Comparison of ENCODE assay signal across 17 mouse cellular contexts in genomic region chr2:35655996-35656395, GRCm38 (mm10).
DNase-seq lines count a peak whose midpoint lies in the region; ATAC-seq and TF ChIP-seq lines count a peak whose summit lies in the region.
"Had no signal": no experiment of that assay in that cellular context is flagged by ENCODE, and none has a peak within 500 bp of the region (broad histone marks: within the 10 kb centered on the region; RNA-seq: fewer than 3 reads in every experiment).

No protein-coding gene starts in this region.

- H3K9me3 ChIP-seq in heart, embryonic 10.5 days, result no peaks in the 10 kb centered on the region
- no peaks in the 10 kb centered on the region for H3K9me3 ChIP-seq in lung, embryonic 16.5 days (ENCODE audit: control insufficient read depth, low read length)
- H3K9me3 ChIP-seq in limb, embryonic 11.5 days (ENCODE audit: control insufficient read depth, low read length), result no peaks in the 10 kb centered on the region
- H3K9me3 ChIP-seq in liver, embryonic 11.5 days (ENCODE audit: control insufficient read depth, low read length), result no peaks in the 10 kb centered on the region
- H3K9me3 ChIP-seq: embryonic facial prominence, embryonic 15.5 days; intestine, embryonic 15.5 days; limb, embryonic 15.5 days; midbrain, embryonic 15.5 days; stomach, embryonic 15.5 days had no signal

- H3K4me3 ChIP-seq in heart, embryonic 10.5 days, result no peak overlapping the region
- no peak overlapping the region for H3K4me3 ChIP-seq in heart, adult 2 months
- no peak overlapping the region for H3K4me3 ChIP-seq in lung, embryonic 16.5 days (ENCODE audit: low read length)
- no peak overlapping the region for H3K4me3 ChIP-seq in limb, embryonic 11.5 days (ENCODE audit: low read depth, low read length)
- no peak overlapping the region for H3K4me3 ChIP-seq in liver, embryonic 11.5 days (ENCODE audit: low read depth, low read length)
- H3K4me3 ChIP-seq: embryonic facial prominence, embryonic 15.5 days; intestine, embryonic 15.5 days; limb, embryonic 15.5 days; midbrain, embryonic 15.5 days; stomach, embryonic 15.5 days had no signal

- DNase-seq in adrenal gland, adult (ENCODE audit: inconsistent age in 2 of 2, low spot score in 1 of 2), result peak; percentile 46 to 85
- DNase-seq in adrenal gland, postnatal 4 days (ENCODE audit: low spot score in 2 of 2), result no peak
- no peak for DNase-seq in heart, embryonic 10.5 days (ENCODE audit: low spot score)
- no peak for DNase-seq in heart, adult 2 months
- no peak for DNase-seq in lung, postnatal 10 days
- no peak for DNase-seq in limb, embryonic 11.5 days (ENCODE audit: low spot score)
- no peak for DNase-seq in liver, embryonic 11.5 days (ENCODE audit: low spot score)
- DNase-seq: cerebellum, adult 9-10 months; heart, adult 18-20 months; kidney, adult 9 months; thymus, adult 18-20 months had no signal

- no peak overlapping the region for H3K4me2 ChIP-seq in lung, embryonic 16.5 days (ENCODE audit: low read depth, low read length)
- H3K4me2 ChIP-seq in limb, embryonic 11.5 days (ENCODE audit: low read depth, severe bottlenecking), result no peak overlapping the region
- H3K4me2 ChIP-seq in liver, embryonic 11.5 days, result no peak overlapping the region
- H3K4me2 ChIP-seq: embryonic facial prominence, embryonic 15.5 days; intestine, embryonic 15.5 days; limb, embryonic 15.5 days; midbrain, embryonic 15.5 days; stomach, embryonic 15.5 days had no signal

- peaks cover 2% of the 10 kb centered on the region; the same call in 1 of the 2 replicates for H3K79me2 ChIP-seq in heart, adult 2 months (replicated peaks; ENCODE audit: control insufficient read depth, insufficient read depth, low read length)

- TF ChIP-seq EP300 in heart, adult 2 months (IDR thresholded peaks at IDR 0.05; ENCODE audit: insufficient read depth, low read depth, low read length), result no peak

- H3K9ac ChIP-seq in heart, adult 2 months (ENCODE audit: low read depth, low read length), result no peak overlapping the region
- H3K9ac ChIP-seq in lung, embryonic 16.5 days (ENCODE audit: low read length), result no peak overlapping the region
- no peak overlapping the region for H3K9ac ChIP-seq in limb, embryonic 11.5 days (ENCODE audit: low read length)
- H3K9ac ChIP-seq in liver, embryonic 11.5 days (ENCODE audit: low read depth, low read length), result no peak overlapping the region
- H3K9ac ChIP-seq: embryonic facial prominence, embryonic 15.5 days; intestine, embryonic 15.5 days; limb, embryonic 15.5 days; midbrain, embryonic 15.5 days; stomach, embryonic 15.5 days had no signal

- WGBS in heart, embryonic 10.5 days, result 60% methylated on average over 8 of the region's 8 CpGs
- WGBS in heart, adult 2 months, result 79% methylated on average over 8 of the region's 8 CpGs
- 42% methylated on average over 8 of the region's 8 CpGs for WGBS in lung, embryonic 16.5 days
- WGBS in limb, embryonic 11.5 days, result 51% methylated on average over 8 of the region's 8 CpGs
- 65% methylated on average over 8 of the region's 8 CpGs for whole genome bisulfite sequencing in liver, embryonic 11.5 days

- peaks cover 76% of the 10 kb centered on the region for H3K4me1 ChIP-seq in heart, embryonic 10.5 days
- H3K4me1 ChIP-seq in heart, adult 2 months (ENCODE audit: control insufficient read depth, insufficient read depth, low read length), result peaks cover 28% of the 10 kb centered on the region
- H3K4me1 ChIP-seq in lung, embryonic 16.5 days (replicated peaks; ENCODE audit: control insufficient read depth, insufficient read depth, low read length), result peaks cover 35% of the 10 kb centered on the region
- peaks cover 34% of the 10 kb centered on the region for H3K4me1 ChIP-seq in limb, embryonic 11.5 days (ENCODE audit: control insufficient read depth, insufficient read depth, low read length)
- H3K4me1 ChIP-seq in liver, embryonic 11.5 days (replicated peaks; ENCODE audit: control insufficient read depth, insufficient read depth, low read length), result peaks cover 5% of the 10 kb centered on the region; the same call in 1 of the 2 replicates

- intact Hi-C loops in heart, adult 2 months (cut with DNase I), result no loop called here

- peaks cover 12% of the 10 kb centered on the region; the same call in 1 of the 2 replicates for H3K36me3 ChIP-seq in heart, embryonic 10.5 days
- no peaks in the 10 kb centered on the region for H3K36me3 ChIP-seq in heart, adult 2 months (ENCODE audit: control insufficient read depth, insufficient read depth, low read length)
- H3K36me3 ChIP-seq in lung, embryonic 16.5 days (ENCODE audit: control insufficient read depth, insufficient read depth, low read length), result no peaks in the 10 kb centered on the region
- H3K36me3 ChIP-seq in limb, embryonic 11.5 days (ENCODE audit: control insufficient read depth, insufficient read depth, low read length), result no peaks in the 10 kb centered on the region
- H3K36me3 ChIP-seq in liver, embryonic 11.5 days (ENCODE audit: control insufficient read depth, insufficient read depth, low read length), result no peaks in the 10 kb centered on the region
- H3K36me3 ChIP-seq: embryonic facial prominence, embryonic 15.5 days; intestine, embryonic 15.5 days; limb, embryonic 15.5 days; midbrain, embryonic 15.5 days; stomach, embryonic 15.5 days had no signal

- H3K27me3 ChIP-seq in heart, embryonic 10.5 days (ENCODE audit: insufficient read depth, poor library complexity, severe bottlenecking), result no peaks in the 10 kb centered on the region
- H3K27me3 ChIP-seq in heart, adult 2 months (ENCODE audit: control insufficient read depth, insufficient read depth, low read length), result no peaks in the 10 kb centered on the region
- no peaks in the 10 kb centered on the region for H3K27me3 ChIP-seq in lung, embryonic 16.5 days (ENCODE audit: control insufficient read depth, insufficient read depth, low read depth, low read length)
- H3K27me3 ChIP-seq in limb, embryonic 11.5 days (ENCODE audit: control insufficient read depth, insufficient read depth, low read length), result no peaks in the 10 kb centered on the region
- peaks cover 6% of the 10 kb centered on the region for H3K27me3 ChIP-seq in liver, embryonic 11.5 days (replicated peaks; ENCODE audit: control insufficient read depth, insufficient read depth, low read length)
- H3K27me3 ChIP-seq: embryonic facial prominence, embryonic 15.5 days; intestine, embryonic 15.5 days; limb, embryonic 15.5 days; midbrain, embryonic 15.5 days; stomach, embryonic 15.5 days had no signal

- H3K27ac ChIP-seq in heart, embryonic 10.5 days, result peak overlapping the region; percentile 42
- no peak overlapping the region for H3K27ac ChIP-seq in heart, adult 2 months
- H3K27ac ChIP-seq in lung, embryonic 16.5 days (ENCODE audit: low read length), result no peak overlapping the region
- 0 out of 2 replicates have a peak overlapping the region, but pooled peaks have one; percentile 42 for H3K27ac ChIP-seq in limb, embryonic 11.5 days (replicated peaks; ENCODE audit: low read depth, low read length)
- no peak overlapping the region for H3K27ac ChIP-seq in liver, embryonic 11.5 days (ENCODE audit: low read depth, low read length)
- H3K27ac ChIP-seq: embryonic facial prominence, embryonic 15.5 days; intestine, embryonic 15.5 days; limb, embryonic 15.5 days; midbrain, embryonic 15.5 days; stomach, embryonic 15.5 days had no signal

- no peak for TF ChIP-seq POLR2A in heart, adult 2 months (IDR thresholded peaks at IDR 0.05; ENCODE audit: insufficient read depth, low read depth, low read length)

- ATAC-seq in lung, embryonic 16.5 days (ENCODE audit: low read depth), result peak; percentile 18; the same call in 1 of the 2 replicates
- ATAC-seq in limb, embryonic 11.5 days (ENCODE audit: insufficient number of reproducible peaks, low FRiP score, low TSS enrichment, low read depth), result no peak
- ATAC-seq in liver, embryonic 11.5 days (replicated peaks; ENCODE audit: low FRiP score), result no peak
- ATAC-seq: intestine, embryonic 15.5 days; midbrain, embryonic 15.5 days had no signal

- TF ChIP-seq CTCF in heart, adult 2 months (IDR thresholded peaks at IDR 0.05), result no peak

Comparison
In these comparisons a context has a peak if more than half of its experiments do, and no peak if none do; other contexts are left out.
1. DNase-seq: peak in adrenal gland, adult (2 of 2); none in adrenal gland, postnatal 4 days (0 of 2), heart, embryonic 10.5 days (single experiment), heart, adult 2 months (0 of 2), lung, postnatal 10 days (single experiment), limb, embryonic 11.5 days (single experiment) and liver, embryonic 11.5 days (single experiment).
2. H3K27ac ChIP-seq: peak in heart, embryonic 10.5 days (single experiment) and limb, embryonic 11.5 days (single experiment); none in heart, adult 2 months (single experiment), lung, embryonic 16.5 days (single experiment) and liver, embryonic 11.5 days (single experiment).